Mouse (Mus musculus) spleen, adult 2 months (tissue): ENCODE measurements at regions not wholly inside any gene's neighbourhood (a gene's known extent, or its start where the extent isn't known, plus 50 kb on each side); places are given as distances from the start of the nearest gene placed in this dataset.

Experiments used
- CTCF ChIP-seq: fragments of 200-500 bp; IDR thresholded peaks from 2 replicates; pipeline ENCODE4 v1.5.1; 2011; ENCODE audit warnings: mild to moderate bottlenecking, inconsistent platforms; ENCODE audit not compliant: insufficient read depth, insufficient read length, insufficient replicate concordance; ENCODE audit errors: extremely low read depth
- POLR2A ChIP-seq: fragments of 200-500 bp; IDR thresholded peaks from 2 replicates; pipeline ENCODE4 v1.6.1; 2011; ENCODE audit warnings: low read depth, low read length, inconsistent platforms

- TF ChIP-seq CTCF (no peak), POLR2A (no peak)
Observed at GRCm38 (mm10) chr7:130014609-130015008, 422.9 kb downstream of the Wdr11 start.
